Mouse (Mus musculus) erythroblast, embryonic 14.5 days (primary cell): ENCODE measurements around the gene Megf6. TPM values are rescaled to one million over a fixed set of nuclear protein-coding genes. Genes with fewer than 3 reads are reported as not detected.

Source experiments
- H3K27me3 ChIP-seq: 2 replicates; pipeline ENCODE4 v1.6.1; 2012; ENCODE audit warnings: inconsistent platforms; ENCODE audit not compliant: control insufficient read depth
- H3K36me3 ChIP-seq: 2 replicates; pipeline ENCODE4 v1.6.1; 2012; ENCODE audit warnings: mild to moderate bottlenecking, inconsistent platforms; ENCODE audit not compliant: control insufficient read depth
- H3K4me1 ChIP-seq: 2 replicates; pipeline ENCODE4 v1.6.1; 2012; ENCODE audit warnings: inconsistent platforms; ENCODE audit not compliant: control insufficient read depth
- H3K4me3 ChIP-seq: replicated peaks from 2 replicates; pipeline ENCODE3; 2012; ENCODE audit warnings: moderate library complexity, mild to moderate bottlenecking, inconsistent platforms
- H3K9me3 ChIP-seq: 2 replicates; pipeline ENCODE4 v1.6.1; 2012; ENCODE audit warnings: low read length, inconsistent platforms, mixed read lengths; ENCODE audit not compliant: control insufficient read depth
- GATA1 ChIP-seq: IDR thresholded peaks from 2 replicates; pipeline ENCODE4 v1.6.1; 2012; ENCODE audit warnings: low read length, inconsistent platforms, mixed read lengths
- TAL1 ChIP-seq: IDR thresholded peaks from 3 replicates; pipeline ENCODE4 v1.6.1; 2012; ENCODE audit warnings: low read length, inconsistent platforms, mixed read lengths
- polyA plus RNA-seq: library from polyadenylated mRNA; stranded (reverse); fragments of >175 nt; gene quantifications from 2 replicates; pipeline ENCODE4 v1.2.3, GENCODE M21; 2012

Megf6 gene
- polyA plus RNA-seq: under 0.01 TPM in 1 of 2 replicates, not detected in the other

DNA sequence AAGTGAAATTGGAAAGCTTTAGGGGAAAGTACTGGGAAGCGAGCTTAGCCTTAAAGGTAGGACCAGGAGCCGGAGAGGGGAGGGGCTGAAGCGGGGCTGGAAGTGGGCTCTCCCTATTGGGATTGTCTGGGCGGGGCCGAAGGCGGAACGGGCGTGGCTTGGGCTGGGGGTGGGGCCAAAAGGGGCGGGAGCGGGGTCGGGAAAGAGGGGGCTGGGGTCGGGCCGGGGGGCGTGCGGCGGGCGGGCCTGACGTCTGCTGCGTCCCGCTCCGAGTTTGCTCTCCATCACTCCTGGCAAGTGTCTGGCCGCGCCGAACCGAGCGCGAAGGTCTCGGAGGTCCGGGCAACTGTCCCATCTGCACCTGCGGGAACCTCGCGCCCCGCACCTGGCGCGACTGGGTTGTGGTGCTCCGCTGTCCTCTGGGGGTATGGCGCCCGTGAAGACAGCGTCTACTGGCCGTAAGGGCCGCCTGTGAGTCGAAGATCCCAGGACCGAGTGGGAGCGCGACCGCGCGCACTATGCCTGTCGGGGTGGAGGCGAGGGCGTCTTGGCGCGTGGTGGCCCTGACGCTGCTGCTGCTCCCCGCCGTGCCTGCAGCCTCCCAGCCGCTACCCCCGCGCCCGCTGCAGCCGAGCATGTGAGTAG is at the start of gene Megf6:
Megf6 (plus strand) TSS at position 225 of the 645 bp plus-strand sequence.
- no peaks in the 10 kb centered on the region for H3K36me3 ChIP-seq
- peaks cover 63% of the 10 kb centered on the region for H3K27me3 ChIP-seq
- TF ChIP-seq GATA1 (no peak), TAL1 (no peak)
- peak within 1 kb of the TSS; percentile 16 for H3K4me3 ChIP-seq
- peaks cover 2% of the 10 kb centered on the region; the same call in 1 of the 2 replicates for H3K4me1 ChIP-seq
- H3K9me3 ChIP-seq: peaks cover 2% of the 10 kb centered on the region; the same call in 1 of the 2 replicates

DNA sequence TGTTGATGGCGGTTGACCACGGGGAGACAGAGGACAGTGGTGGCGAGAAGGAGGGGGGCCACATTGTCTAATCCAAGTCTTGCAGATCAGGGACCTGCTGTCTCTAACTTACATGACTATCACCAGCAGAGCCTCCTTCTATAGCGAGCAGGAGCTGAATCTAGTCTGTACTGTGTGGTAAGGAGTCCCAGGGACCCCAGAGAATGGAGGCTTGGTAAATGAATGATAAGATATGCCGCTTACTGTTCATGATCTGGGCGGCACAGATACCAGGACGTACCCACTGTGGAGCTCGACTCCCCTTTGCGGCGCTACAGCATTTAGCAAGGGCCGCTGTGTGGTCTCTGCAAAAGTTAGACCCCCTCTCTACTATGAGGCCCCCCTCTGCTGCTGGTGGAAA is 48.7 kb upstream of the Megf6 start:
- peaks cover 72% of the 10 kb centered on the region for H3K4me1 ChIP-seq
- peaks cover 5% of the 10 kb centered on the region for H3K27me3 ChIP-seq
- peak overlapping the region; percentile 49 for H3K4me3 ChIP-seq

DNA sequence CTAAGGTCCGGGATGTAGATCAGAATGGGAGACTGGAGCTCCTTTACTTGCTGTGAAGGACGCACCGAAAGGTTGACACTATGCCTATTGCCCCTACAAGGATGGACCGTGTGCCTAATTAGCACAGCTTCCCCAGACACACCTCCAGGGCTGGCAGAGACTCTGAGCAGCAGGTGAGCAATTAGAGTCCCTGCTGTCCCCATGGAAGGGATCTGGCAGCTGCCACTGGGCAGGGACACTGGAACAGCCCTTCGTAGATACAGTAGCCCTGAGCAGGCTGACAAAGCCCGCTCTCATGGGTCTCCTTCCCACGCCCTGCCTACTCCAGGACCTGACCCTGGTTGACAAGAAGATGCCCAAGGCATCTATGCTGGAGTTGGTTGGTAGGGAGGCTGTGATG is 48.2 kb upstream of the Megf6 start:
- Histone ChIP-seq H3K36me3 (no peaks in the 10 kb centered on the region; the same call in 1 of the 2 replicates), H3K27me3 (peaks cover 10% of the 10 kb centered on the region), H3K4me3 (peak overlapping the region; percentile 49), H3K4me1 (peaks cover 69% of the 10 kb centered on the region), H3K9me3 (peaks cover 5% of the 10 kb centered on the region; the same call in 1 of the 2 replicates)
- no peak for TF ChIP-seq TAL1
- no peak for TF ChIP-seq GATA1

More for the DNA sequence above, 48.7 kb upstream of the Megf6 start:
- no peaks in the 10 kb centered on the region; the same call in 1 of the 2 replicates for H3K36me3 ChIP-seq
- TF ChIP-seq TAL1 (peak; percentile 67), GATA1 (no peak)
- H3K9me3 ChIP-seq: peaks cover 5% of the 10 kb centered on the region; the same call in 1 of the 2 replicates

DNA sequence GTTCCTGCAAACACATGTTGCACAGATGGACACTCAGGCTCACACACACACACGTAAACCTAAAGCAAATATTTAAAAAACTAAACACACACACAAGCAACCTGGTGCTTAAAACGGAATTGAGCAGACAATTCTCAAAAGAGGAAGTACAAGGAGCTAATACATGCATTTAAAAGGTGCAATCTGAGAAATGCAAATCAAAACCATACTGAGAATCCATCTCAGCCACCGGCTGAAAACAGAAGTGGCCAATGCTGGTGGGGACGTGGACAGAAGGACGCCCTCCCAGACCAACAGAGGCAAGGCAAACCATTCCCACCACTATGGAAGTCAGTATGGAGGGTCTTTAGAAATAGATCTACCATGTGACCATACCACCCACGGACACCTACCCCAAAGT is 47.0 kb upstream of the Megf6 start:
- no peak overlapping the region for H3K4me3 ChIP-seq
- H3K4me1 ChIP-seq: peaks cover 62% of the 10 kb centered on the region
- no peaks in the 10 kb centered on the region; the same call in 1 of the 2 replicates for H3K36me3 ChIP-seq
- TF ChIP-seq TAL1 (no peak), GATA1 (no peak)
- H3K9me3 ChIP-seq: peaks cover 5% of the 10 kb centered on the region; the same call in 1 of the 2 replicates
- peaks cover 18% of the 10 kb centered on the region for H3K27me3 ChIP-seq

DNA sequence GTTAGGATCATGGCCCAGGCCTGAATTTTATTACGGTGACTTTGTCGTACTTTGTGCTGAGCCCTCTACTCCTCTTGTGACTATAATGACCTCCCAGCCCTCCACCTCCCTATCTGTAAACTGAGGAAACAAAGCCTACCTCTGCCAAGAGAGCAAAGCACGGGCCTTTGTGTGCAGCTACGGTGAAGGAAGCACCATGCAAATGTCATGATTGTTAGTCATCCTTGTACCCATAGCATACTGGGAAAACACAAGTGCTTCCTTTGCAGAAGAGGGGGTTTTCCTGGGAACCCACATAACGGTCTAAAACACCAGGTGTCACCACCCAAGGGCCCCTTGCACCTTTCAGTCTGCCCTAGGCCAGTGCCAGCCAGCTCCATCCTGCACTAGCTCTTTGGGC is 45.3 kb upstream of the Megf6 start:
- H3K27me3 ChIP-seq: peaks cover 31% of the 10 kb centered on the region

DNA sequence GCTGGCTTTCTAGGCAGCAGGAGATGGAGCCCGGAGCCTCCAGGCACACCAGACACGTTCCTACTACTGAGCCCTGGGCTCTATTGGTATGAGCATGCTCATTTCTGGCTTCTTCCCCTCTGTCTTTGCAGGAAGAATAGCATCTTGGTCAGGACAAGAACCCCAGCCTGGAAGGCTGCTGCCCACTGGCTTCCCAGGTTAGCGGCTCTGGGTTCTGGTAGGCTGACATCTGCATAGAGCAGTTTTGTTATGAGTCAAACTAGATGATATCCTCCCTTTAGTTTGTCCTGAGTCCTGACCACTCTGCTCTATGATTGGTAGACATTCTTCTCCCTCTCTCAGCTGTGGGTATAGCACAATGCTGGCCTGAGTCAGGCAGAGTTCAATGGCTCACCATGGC is 43.3 kb upstream of the Megf6 start:
- Histone ChIP-seq H3K9me3 (peaks cover 5% of the 10 kb centered on the region; the same call in 1 of the 2 replicates), H3K4me1 (peaks cover 28% of the 10 kb centered on the region), H3K36me3 (no peaks in the 10 kb centered on the region; the same call in 1 of the 2 replicates), H3K4me3 (no peak overlapping the region), H3K27me3 (peaks cover 49% of the 10 kb centered on the region)
- TF ChIP-seq GATA1 (no peak), TAL1 (no peak)

More for the DNA sequence above, 45.3 kb upstream of the Megf6 start:
- H3K36me3 ChIP-seq: no peaks in the 10 kb centered on the region; the same call in 1 of the 2 replicates
- H3K4me3 ChIP-seq: no peak overlapping the region
- peaks cover 5% of the 10 kb centered on the region; the same call in 1 of the 2 replicates for H3K9me3 ChIP-seq
- TF ChIP-seq GATA1: no peak
- no peak for TF ChIP-seq TAL1
- H3K4me1 ChIP-seq: peaks cover 48% of the 10 kb centered on the region

DNA sequence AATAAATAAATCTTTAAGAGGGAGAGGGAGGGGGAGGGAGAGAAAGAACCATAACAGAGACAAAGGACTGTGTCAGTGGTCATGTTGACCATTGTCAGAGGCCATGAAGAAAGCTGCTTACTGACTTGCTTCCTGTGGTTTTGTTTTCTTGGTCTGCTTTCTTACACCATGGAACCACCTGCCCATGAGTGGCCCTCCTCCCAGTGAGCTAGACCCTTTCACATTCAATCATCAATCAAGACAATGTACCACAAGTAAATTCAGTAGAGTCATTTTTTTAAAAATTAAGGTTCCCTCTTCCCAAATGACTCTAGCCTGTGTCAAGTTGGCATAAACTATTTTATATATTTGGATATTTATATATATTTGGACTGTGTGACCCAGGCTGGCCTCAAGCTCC is 40.6 kb upstream of the Megf6 start:
- H3K36me3 ChIP-seq: no peaks in the 10 kb centered on the region; the same call in 1 of the 2 replicates
- H3K27me3 ChIP-seq: peaks cover 73% of the 10 kb centered on the region
- TF ChIP-seq GATA1 (no peak), TAL1 (no peak)
- H3K4me1 ChIP-seq: peaks cover 13% of the 10 kb centered on the region
- peaks cover 5% of the 10 kb centered on the region; the same call in 1 of the 2 replicates for H3K9me3 ChIP-seq
- H3K4me3 ChIP-seq: no peak overlapping the region

DNA sequence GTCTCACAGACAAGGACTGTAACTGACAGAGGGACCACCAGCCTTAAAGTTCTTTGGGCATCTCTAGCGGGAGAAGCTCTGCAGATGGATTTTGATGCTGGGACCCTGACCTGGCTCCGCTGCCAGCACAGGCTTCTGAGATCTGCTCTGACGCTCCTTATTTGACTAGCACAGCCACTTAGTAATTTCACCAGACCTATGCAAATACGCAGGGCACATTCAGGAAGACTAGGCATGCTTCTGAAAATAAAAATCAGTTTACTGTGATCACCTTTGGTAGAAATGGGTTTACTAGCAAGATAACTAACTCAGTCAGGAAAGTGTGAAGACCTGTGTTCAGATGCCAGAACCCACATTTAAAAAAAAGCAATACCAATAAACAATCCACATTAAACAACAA is 38.6 kb upstream of the Megf6 start:
- Histone ChIP-seq H3K4me1 (peaks cover 14% of the 10 kb centered on the region), H3K36me3 (no peaks in the 10 kb centered on the region), H3K27me3 (peaks cover 87% of the 10 kb centered on the region), H3K4me3 (no peak overlapping the region), H3K9me3 (no peaks in the 10 kb centered on the region)
- TF ChIP-seq GATA1: no peak
- TF ChIP-seq TAL1: no peak

DNA sequence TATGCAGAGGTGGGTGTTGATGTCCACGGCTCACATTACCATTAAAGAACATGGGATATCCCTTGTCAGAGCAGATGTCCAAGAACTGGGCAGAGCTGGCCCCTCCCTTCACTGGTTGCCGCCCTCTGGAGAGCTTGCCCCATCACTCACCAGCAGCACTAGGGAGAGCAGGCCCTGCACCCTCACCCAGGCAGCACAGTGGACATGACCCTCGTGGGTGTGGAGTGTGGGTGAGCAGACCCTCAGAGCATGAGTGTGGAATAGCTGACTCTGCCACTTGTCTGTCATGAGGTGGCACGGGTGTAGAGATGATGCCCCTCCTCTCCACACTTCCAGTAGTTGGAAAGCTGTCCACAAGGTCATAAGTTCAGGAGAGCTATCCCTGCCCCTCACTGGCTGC is 35.7 kb upstream of the Megf6 start:
- H3K4me1 ChIP-seq: peaks cover 10% of the 10 kb centered on the region
- TF ChIP-seq GATA1 (no peak), TAL1 (no peak)
- peaks cover 94% of the 10 kb centered on the region for H3K27me3 ChIP-seq
- no peaks in the 10 kb centered on the region for H3K36me3 ChIP-seq
- H3K9me3 ChIP-seq: peaks cover 7% of the 10 kb centered on the region
- H3K4me3 ChIP-seq: no peak overlapping the region

DNA sequence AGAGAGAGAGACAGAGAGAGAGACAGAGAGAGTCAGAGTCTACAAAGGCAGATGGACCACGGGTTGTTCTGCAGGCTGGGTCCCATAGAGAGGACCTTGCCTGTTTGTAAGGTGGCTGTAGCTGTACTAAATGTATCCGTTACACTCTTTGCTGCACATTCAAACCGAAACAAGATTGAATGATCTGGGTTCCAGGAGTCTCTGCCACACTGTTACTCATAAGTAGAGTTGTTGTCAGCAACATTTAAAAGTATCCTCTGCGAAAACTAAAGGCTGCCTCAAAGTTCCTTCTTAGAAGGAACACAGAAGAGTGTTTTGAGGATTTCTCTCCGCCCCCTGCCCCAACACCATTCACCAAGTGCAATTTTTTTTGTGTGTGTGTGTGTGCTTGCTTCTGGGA is 33.4 kb upstream of the Megf6 start:
- H3K9me3 ChIP-seq: peaks cover 24% of the 10 kb centered on the region
- TF ChIP-seq GATA1 (no peak), TAL1 (no peak)
- peaks cover 30% of the 10 kb centered on the region for H3K4me1 ChIP-seq
- no peaks in the 10 kb centered on the region for H3K36me3 ChIP-seq
- peaks cover 97% of the 10 kb centered on the region for H3K27me3 ChIP-seq
- no peak overlapping the region for H3K4me3 ChIP-seq
